Mouse (Mus musculus) ES-E14 (cell line): ENCODE measurements around the gene Psma5. TPM values are rescaled to one million over a fixed set of nuclear protein-coding genes. Genes with fewer than 3 reads are reported as not detected.

ENCODE experiments used
- DNase-seq: peaks from one replicate; pipeline ENCODE4 v3.0.0-alpha.2; 2013; ENCODE audit warnings: low read depth, low spot score
- H3K27ac ChIP-seq: 2 replicates; pipeline ENCODE4 v1.5.1; 2012; ENCODE audit warnings: low read depth, mild to moderate bottlenecking, low read length, moderate library complexity, mixed read lengths; ENCODE audit not compliant: poor library complexity, insufficient read depth, severe bottlenecking
- H3K36me3 ChIP-seq: 2 replicates; pipeline ENCODE4 v1.6.1; 2012; ENCODE audit warnings: mild to moderate bottlenecking, low read length, moderate library complexity, mixed read lengths; ENCODE audit not compliant: control insufficient read depth, poor library complexity, insufficient read depth, severe bottlenecking
- H3K4me1 ChIP-seq, 2 experiments: fragments of 150-350 bp in 1 of 2; sonication (generic) in 1 of 2; 2 replicates each; pipeline ENCODE4 v1.6.1; 2012; ENCODE audit warnings: low read length in 2 of 2, mild to moderate bottlenecking in 1 of 2, mixed read lengths in 1 of 2; ENCODE audit not compliant: control insufficient read depth in 2 of 2, insufficient read depth in 2 of 2, poor library complexity in 1 of 2
- H3K4me3 ChIP-seq, 2 experiments: fragments of 150-350 bp in 1 of 2; sonication (generic) in 1 of 2; 2 replicates each; pipeline ENCODE4 v1.5.1; 2012; ENCODE audit warnings: low read length in 2 of 2, low read depth in 1 of 2, mild to moderate bottlenecking in 1 of 2, mixed read lengths in 1 of 2; ENCODE audit not compliant: insufficient read depth in 1 of 2, poor library complexity in 1 of 2, severe bottlenecking in 1 of 2
- H3K9ac ChIP-seq: 2 replicates; pipeline ENCODE4 v1.6.1; 2012; ENCODE audit warnings: low read depth, mild to moderate bottlenecking, low read length, mixed read lengths; ENCODE audit not compliant: poor library complexity, insufficient read depth, severe bottlenecking
- H3K9me3 ChIP-seq: fragments of 150-350 bp; sonication (generic); 2 replicates; pipeline ENCODE4 v1.6.1; 2012; ENCODE audit warnings: low read depth, mild to moderate bottlenecking, low read length; ENCODE audit not compliant: control insufficient read depth, insufficient read depth
- CHD2 ChIP-seq: IDR thresholded peaks from 2 replicates; pipeline ENCODE4 v1.6.1; 2014; ENCODE audit warnings: mild to moderate bottlenecking, low read depth, low read length, inconsistent platforms
- HCFC1 ChIP-seq: IDR thresholded peaks from 2 replicates; pipeline ENCODE4 v1.6.1; 2012; ENCODE audit warnings: low read length, inconsistent platforms, borderline replicate concordance; ENCODE audit not compliant: insufficient read depth
- MAFK ChIP-seq: IDR thresholded peaks from 2 replicates; pipeline ENCODE4 v1.6.1; 2014; ENCODE audit warnings: mild to moderate bottlenecking, low read depth, low read length, inconsistent platforms; ENCODE audit not compliant: insufficient read depth
- ZC3H11A ChIP-seq: IDR thresholded peaks from 2 replicates; pipeline ENCODE4 v1.6.1; 2012; ENCODE audit warnings: low read depth, mild to moderate bottlenecking, inconsistent platforms, low read length, borderline replicate concordance
- ZNF384 ChIP-seq: IDR thresholded peaks from 2 replicates; pipeline ENCODE4 v1.6.1; 2012; ENCODE audit warnings: low read depth, low read length, inconsistent platforms
- in situ Hi-C, 2 experiments: fragments of 600-800 bp; cut with MboI; formaldehyde crosslinking; loops; one replicate each; pipeline ENCODE4 v1.15.1; 2025; ENCODE audit warnings: low sequenced_read_pairs in 2 of 2, inconsistent platforms in 1 of 2; ENCODE audit not compliant: unreplicated experiment in 2 of 2
- total RNA-seq: library from RNA; depleted of rRNA; stranded (reverse); fragments of 300-350 nt; gene quantifications from 2 replicates; pipeline ENCODE4 v1.2.3, GENCODE M21; 2012

Psma5 gene
- total RNA-seq, 1 experiment: 248 TPM

GRCm38 (mm10) chr3:108313138-108313537, 56.4 kb downstream of the Psma5 start:
- no peaks in the 10 kb centered on the region for H3K9me3 ChIP-seq
- H3K36me3 ChIP-seq: no peaks in the 10 kb centered on the region
- no peak overlapping the region for H3K27ac ChIP-seq
- no peak overlapping the region for H3K4me3 ChIP-seq
- H3K4me1 ChIP-seq: peaks cover 0 to 9% of the 10 kb centered on the region in 2 experiments; a peak in 1 of 4 replicates
- TF ChIP-seq ZNF384: no peak
- TF ChIP-seq ZC3H11A: no peak
- TF ChIP-seq MAFK: no peak
- TF ChIP-seq HCFC1: no peak
- no peak for TF ChIP-seq CHD2
- no peak overlapping the region for H3K9ac ChIP-seq
- in situ Hi-C loops: no loop called here
- no peak for DNase-seq

- Histone ChIP-seq H3K9me3 (no peaks in the 10 kb centered on the region), H3K27ac (no peak overlapping the region)
- in situ Hi-C loops: no loop called here
These were observed 57.4 kb downstream of the Psma5 start for GRCm38 (mm10) chr3:108314038-108314675.

GRCm38 (mm10) chr3:108318517-108318916, 61.8 kb downstream of the Psma5 start:
- Histone ChIP-seq H3K9me3 (no peaks in the 10 kb centered on the region), H3K9ac (no peak overlapping the region), H3K4me1 (peaks cover 7 to 19% of the 10 kb centered on the region in 2 experiments; a peak in 2 of 4 replicates), H3K27ac (no peak overlapping the region), H3K36me3 (no peaks in the 10 kb centered on the region), H3K4me3 (no peak overlapping the region)
- no peak for DNase-seq
- in situ Hi-C loops: no loop called here
- TF ChIP-seq CHD2 (no peak), MAFK (peak; percentile 47; the same call in 1 of the 2 replicates)

More at GRCm38 (mm10) chr3:108314038-108314675, 57.4 kb downstream of the Psma5 start:
- DNase-seq: no peak
- no peaks in the 10 kb centered on the region for H3K36me3 ChIP-seq
- TF ChIP-seq MAFK: no peak
- TF ChIP-seq CHD2: no peak
- TF ChIP-seq HCFC1: no peak
- TF ChIP-seq ZC3H11A: no peak
- TF ChIP-seq ZNF384: no peak
- H3K9ac ChIP-seq: no peak overlapping the region
- no peak overlapping the region for H3K4me3 ChIP-seq
- peaks cover 2 to 13% of the 10 kb centered on the region in 2 experiments; a peak in 1 of 4 replicates for H3K4me1 ChIP-seq

GRCm38 (mm10) chr3:108321671-108322070, 64.9 kb downstream of the Psma5 start:
- no peak for DNase-seq
- no peak overlapping the region for H3K27ac ChIP-seq

GRCm38 (mm10) chr3:108322136-108322535, 65.4 kb downstream of the Psma5 start:
- no peak for DNase-seq
- Histone ChIP-seq H3K4me1 (peaks cover 7 to 14% of the 10 kb centered on the region in 2 experiments; a peak in 2 of 4 replicates), H3K36me3 (no peaks in the 10 kb centered on the region), H3K9me3 (no peaks in the 10 kb centered on the region), H3K27ac (no peak overlapping the region), H3K4me3 (no peak overlapping the region), H3K9ac (no peak overlapping the region)
- TF ChIP-seq HCFC1 (no peak), MAFK (no peak), ZNF384 (no peak), ZC3H11A (no peak), CHD2 (no peak)
- in situ Hi-C loops: no loop called here

More at GRCm38 (mm10) chr3:108321671-108322070, 64.9 kb downstream of the Psma5 start:
- Histone ChIP-seq H3K9me3 (no peaks in the 10 kb centered on the region), H3K4me1 (peaks cover 7 to 14% of the 10 kb centered on the region in 2 experiments; a peak in 2 of 4 replicates), H3K4me3 (no peak overlapping the region), H3K9ac (no peak overlapping the region), H3K36me3 (no peaks in the 10 kb centered on the region)
- no peak for TF ChIP-seq MAFK
- TF ChIP-seq HCFC1: no peak
- in situ Hi-C loops: no loop called here
